Mouse (Mus musculus) embryonic fibroblast, embryonic 13.5 days (primary cell): ENCODE measurements around the gene Ang.

Source experiments
- CTCF ChIP-seq: IDR thresholded peaks from 2 replicates; pipeline ENCODE4 v1.5.1; 2011; ENCODE audit warnings: mild to moderate bottlenecking, control low read depth, low read length, moderate library complexity, borderline replicate concordance; ENCODE audit not compliant: insufficient read depth
- POLR2A ChIP-seq: IDR thresholded peaks from 2 replicates; pipeline ENCODE4 v1.6.1; 2011; ENCODE audit warnings: low read depth, mild to moderate bottlenecking, control low read depth, low read length, moderate library complexity

- TF ChIP-seq POLR2A = no peak
- TF ChIP-seq CTCF = no peak
These were observed 40.3 kb downstream of the Ang start for GRCm38 (mm10) chr14:51131086-51131815.
